Mouse (Mus musculus): ENCODE results near the gene Coq7. TPM values are rescaled to one million over a fixed set of nuclear protein-coding genes. Genes with fewer than 3 reads are reported as not detected.

Gene Coq7
- polyA plus RNA-seq, 1 experiment from 2014 or later = 90.4 TPM

- Histone ChIP-seq H3K27me3 (no peaks in the 10 kb centered on the region), H3K4me1 (0 out of 2 replicates have a peak, but pooled peaks cover 2% of the 10 kb centered on the region), H3K27ac (peak overlapping the region; percentile 97), H3K36me3 (peaks cover 8% of the 10 kb centered on the region), H3K9ac (peak overlapping the region; percentile 66), H3K4me2 (replicated peaks) (peak overlapping the region; percentile 71), H3K4me3 (peak overlapping the region; percentile 67), H3K9me3 (replicated peaks) (no peaks in the 10 kb centered on the region)
- WGBS = 2% methylated on average over 36 of the region's 36 CpGs
- peak; percentile 96 for ATAC-seq (ENCODE audit: low FRiP score)
Measured at GRCm38 (mm10) chr7:118532519-118533177, 508 bp downstream of the Coq7 start.

GRCm38 (mm10) chr7:118526967-118527366 lies 6.2 kb downstream of the Coq7 start:
- Histone ChIP-seq H3K27me3 (no peaks in the 10 kb centered on the region), H3K4me3 (no peak overlapping the region), H3K27ac (no peak overlapping the region), H3K9me3 (replicated peaks) (no peaks in the 10 kb centered on the region), H3K36me3 (peaks cover 31% of the 10 kb centered on the region), H3K4me2 (replicated peaks) (no peak overlapping the region), H3K9ac (no peak overlapping the region), H3K4me1 (no peaks in the 10 kb centered on the region)
- 80% methylated on average over 4 of the region's 4 CpGs for WGBS
- ATAC-seq (ENCODE audit: low FRiP score) = no peak

GRCm38 (mm10) chr7:118522077-118522476 lies 11.1 kb downstream of the Coq7 start:
- 92% methylated on average over 5 of the region's 5 CpGs for WGBS

GRCm38 (mm10) chr7:118519661-118520060 lies 13.5 kb downstream of the Coq7 start:
- WGBS = 87% methylated on average over 8 of the region's 8 CpGs

More at GRCm38 (mm10) chr7:118522077-118522476, 11.1 kb downstream of the Coq7 start:
- peaks cover 6% of the 10 kb centered on the region; the same call in 1 of the 2 replicates for H3K4me1 ChIP-seq
- no peaks in the 10 kb centered on the region; the same call in 1 of the 2 replicates for H3K27me3 ChIP-seq
- no peak overlapping the region for H3K4me3 ChIP-seq
- H3K4me2 ChIP-seq (replicated peaks) = no peak overlapping the region
- peaks cover 18% of the 10 kb centered on the region for H3K36me3 ChIP-seq
- H3K9me3 ChIP-seq (replicated peaks) = no peaks in the 10 kb centered on the region
- no peak overlapping the region for H3K9ac ChIP-seq
- H3K27ac ChIP-seq = no peak overlapping the region
- ATAC-seq (ENCODE audit: low FRiP score) = no peak

GRCm38 (mm10) chr7:118518687-118519086 lies 14.5 kb downstream of the Coq7 start:
- no peaks in the 10 kb centered on the region for H3K36me3 ChIP-seq
- H3K4me2 ChIP-seq (replicated peaks) = no peak overlapping the region
- H3K4me3 ChIP-seq = no peak overlapping the region
- H3K4me1 ChIP-seq = peaks cover 6% of the 10 kb centered on the region; the same call in 1 of the 2 replicates
- ATAC-seq (ENCODE audit: low FRiP score) = peak; percentile 78
- H3K27me3 ChIP-seq = no peaks in the 10 kb centered on the region; the same call in 1 of the 2 replicates
- H3K27ac ChIP-seq = no peak overlapping the region
- no peak overlapping the region for H3K9ac ChIP-seq
- WGBS = 3% methylated on average over 18 of the region's 18 CpGs
- H3K9me3 ChIP-seq (replicated peaks) = no peaks in the 10 kb centered on the region

More at GRCm38 (mm10) chr7:118519661-118520060, 13.5 kb downstream of the Coq7 start:
- Histone ChIP-seq H3K4me2 (replicated peaks) (no peak overlapping the region), H3K27me3 (no peaks in the 10 kb centered on the region; the same call in 1 of the 2 replicates), H3K4me1 (peaks cover 6% of the 10 kb centered on the region; the same call in 1 of the 2 replicates), H3K4me3 (no peak overlapping the region), H3K9ac (no peak overlapping the region), H3K9me3 (replicated peaks) (no peaks in the 10 kb centered on the region), H3K36me3 (no peaks in the 10 kb centered on the region), H3K27ac (no peak overlapping the region)
- no peak for ATAC-seq (ENCODE audit: low FRiP score)

GRCm38 (mm10) chr7:118517819-118518218 lies 15.3 kb downstream of the Coq7 start:
- no peaks in the 10 kb centered on the region; the same call in 1 of the 2 replicates for H3K27me3 ChIP-seq
- no peak overlapping the region for H3K9ac ChIP-seq
- no peak overlapping the region for H3K4me3 ChIP-seq
- no peak overlapping the region for H3K4me2 ChIP-seq (replicated peaks)
- no peak for ATAC-seq (ENCODE audit: low FRiP score)
- H3K27ac ChIP-seq = no peak overlapping the region
- H3K36me3 ChIP-seq = no peaks in the 10 kb centered on the region
- WGBS = 62% methylated on average over 2 of the region's 2 CpGs
- no peaks in the 10 kb centered on the region for H3K9me3 ChIP-seq (replicated peaks)
- peaks cover 6% of the 10 kb centered on the region; the same call in 1 of the 2 replicates for H3K4me1 ChIP-seq

- no peaks in the 10 kb centered on the region for H3K9me3 ChIP-seq (replicated peaks)
- no peak for ATAC-seq (ENCODE audit: low FRiP score)
- H3K9ac ChIP-seq = no peak overlapping the region
- WGBS = 82% methylated on average over 7 of the region's 7 CpGs
- H3K36me3 ChIP-seq = no peaks in the 10 kb centered on the region
- H3K27ac ChIP-seq = no peak overlapping the region
- no peaks in the 10 kb centered on the region for H3K27me3 ChIP-seq
- no peak overlapping the region for H3K4me2 ChIP-seq (replicated peaks)
- H3K4me3 ChIP-seq = no peak overlapping the region
- 0 out of 2 replicates have a peak, but pooled peaks cover 3% of the 10 kb centered on the region for H3K4me1 ChIP-seq
Measured at GRCm38 (mm10) chr7:118508556-118508955, 24.6 kb downstream of the Coq7 start.

- H3K27me3 ChIP-seq = no peaks in the 10 kb centered on the region
- H3K36me3 ChIP-seq = no peaks in the 10 kb centered on the region
- H3K9me3 ChIP-seq (replicated peaks) = no peaks in the 10 kb centered on the region
- H3K4me1 ChIP-seq = 0 out of 2 replicates have a peak, but pooled peaks cover 3% of the 10 kb centered on the region
- H3K27ac ChIP-seq = no peak overlapping the region
- no peak for ATAC-seq (ENCODE audit: low FRiP score)
- no peak overlapping the region for H3K4me3 ChIP-seq
- 67% methylated on average over 4 of the region's 4 CpGs for WGBS
- H3K9ac ChIP-seq = no peak overlapping the region
- H3K4me2 ChIP-seq (replicated peaks) = no peak overlapping the region
Measured at GRCm38 (mm10) chr7:118503844-118504243, 29.3 kb downstream of the Coq7 start.

GRCm38 (mm10) chr7:118502333-118502732 lies 30.8 kb downstream of the Coq7 start:
- H3K27me3 ChIP-seq = no peaks in the 10 kb centered on the region
- WGBS = 77% methylated on average over 8 of the region's 8 CpGs

GRCm38 (mm10) chr7:118499784-118500435 lies 33.2 kb downstream of the Coq7 start:
- 76% methylated on average over 7 of the region's 7 CpGs for WGBS
- ATAC-seq (ENCODE audit: low FRiP score) = no peak
- Histone ChIP-seq H3K27me3 (peaks cover 2% of the 10 kb centered on the region; the same call in 1 of the 2 replicates), H3K4me1 (0 out of 2 replicates have a peak, but pooled peaks cover 3% of the 10 kb centered on the region), H3K4me3 (no peak overlapping the region), H3K27ac (no peak overlapping the region), H3K4me2 (replicated peaks) (no peak overlapping the region), H3K36me3 (no peaks in the 10 kb centered on the region), H3K9me3 (replicated peaks) (no peaks in the 10 kb centered on the region), H3K9ac (no peak overlapping the region)

More at GRCm38 (mm10) chr7:118502333-118502732, 30.8 kb downstream of the Coq7 start:
- 0 out of 2 replicates have a peak, but pooled peaks cover 3% of the 10 kb centered on the region for H3K4me1 ChIP-seq
- H3K36me3 ChIP-seq = no peaks in the 10 kb centered on the region
- H3K9ac ChIP-seq = no peak overlapping the region
- H3K27ac ChIP-seq = no peak overlapping the region
- H3K4me2 ChIP-seq (replicated peaks) = no peak overlapping the region
- ATAC-seq (ENCODE audit: low FRiP score) = no peak
- H3K9me3 ChIP-seq (replicated peaks) = no peaks in the 10 kb centered on the region
- no peak overlapping the region for H3K4me3 ChIP-seq

GRCm38 (mm10) chr7:118498984-118499783 lies 34.0 kb downstream of the Coq7 start:
- H3K4me3 ChIP-seq = no peak overlapping the region
- H3K9me3 ChIP-seq (replicated peaks) = no peaks in the 10 kb centered on the region
- no peak overlapping the region for H3K9ac ChIP-seq
- H3K4me1 ChIP-seq = 0 out of 2 replicates have a peak, but pooled peaks cover 3% of the 10 kb centered on the region
- ATAC-seq (ENCODE audit: low FRiP score) = no peak
- no peak overlapping the region for H3K27ac ChIP-seq
- WGBS = 86% methylated on average over 12 of the region's 12 CpGs
- H3K4me2 ChIP-seq (replicated peaks) = no peak overlapping the region
- H3K36me3 ChIP-seq = no peaks in the 10 kb centered on the region
- peaks cover 4% of the 10 kb centered on the region; the same call in 1 of the 2 replicates for H3K27me3 ChIP-seq

Measured in hindbrain, embryonic 12.5 days (tissue).